Mouse (Mus musculus) forebrain, embryonic 15.5 days (tissue): ENCODE measurements around the gene 9430038I01Rik. TPM values are rescaled to one million over a fixed set of nuclear protein-coding genes. Genes with fewer than 3 reads are reported as not detected.

ENCODE experiments used
- ATAC-seq: fragments of 200-750 bp; cut with Nextera tagmentation; replicated peaks from 2 replicates; pipeline ENCODE4 v1.8.0; 2017; ENCODE audit warnings: mild to moderate bottlenecking, moderate TSS enrichment, moderate library complexity
- H3K27ac ChIP-seq: fragments of 300-500 bp; sonication (generic); replicated peaks from 2 replicates; pipeline ENCODE4 v1.5.1; 2015; ENCODE audit warnings: mild to moderate bottlenecking, inconsistent platforms
- H3K27me3 ChIP-seq: fragments of 300-500 bp; sonication (generic); 2 replicates; pipeline ENCODE4 v1.6.1; 2015; ENCODE audit warnings: inconsistent platforms
- H3K36me3 ChIP-seq: fragments of 300-500 bp; sonication (generic); 2 replicates; pipeline ENCODE4 v1.6.1; 2015; ENCODE audit warnings: mild to moderate bottlenecking, inconsistent platforms
- H3K4me1 ChIP-seq: fragments of 300-500 bp; sonication (generic); 2 replicates; pipeline ENCODE4 v1.6.1; 2015; ENCODE audit warnings: inconsistent platforms
- H3K4me2 ChIP-seq: fragments of 300-500 bp; sonication (generic); replicated peaks from 2 replicates; pipeline ENCODE4 v1.6.1; 2015; ENCODE audit warnings: mild to moderate bottlenecking, inconsistent platforms
- H3K4me3 ChIP-seq: fragments of 300-500 bp; sonication (generic); 2 replicates; pipeline ENCODE4 v1.5.1; 2015; ENCODE audit warnings: mild to moderate bottlenecking, inconsistent platforms
- H3K9ac ChIP-seq: fragments of 300-500 bp; sonication (generic); replicated peaks from 2 replicates; pipeline ENCODE4 v1.6.1; 2015; ENCODE audit warnings: mild to moderate bottlenecking, inconsistent platforms
- H3K9me3 ChIP-seq: fragments of 300-500 bp; sonication (generic); 2 replicates; pipeline ENCODE4 v1.6.1; 2016; ENCODE audit warnings: inconsistent platforms
- WGBS: fragments of 180-500 bp; shearing (Covaris S2); methylation state at CpG from one replicate; pipeline ENCODE4 v1.1.7; 2015; ENCODE audit warnings: mixed read lengths; 5-methylcytosine and 5-hydroxymethylcytosine counted together
- polyA plus RNA-seq: library from polyadenylated mRNA; unstranded; fragments of >200 nt; fragmentation: Nextera tagmentation; extraction: Ambion mirVana; gene quantifications from 2 replicates; pipeline ENCODE4 v1.2.1, GENCODE M21; 2015

9430038I01Rik gene
- polyA plus RNA-seq, 1 experiment from 2014 or later = 9.8 TPM

DNA sequence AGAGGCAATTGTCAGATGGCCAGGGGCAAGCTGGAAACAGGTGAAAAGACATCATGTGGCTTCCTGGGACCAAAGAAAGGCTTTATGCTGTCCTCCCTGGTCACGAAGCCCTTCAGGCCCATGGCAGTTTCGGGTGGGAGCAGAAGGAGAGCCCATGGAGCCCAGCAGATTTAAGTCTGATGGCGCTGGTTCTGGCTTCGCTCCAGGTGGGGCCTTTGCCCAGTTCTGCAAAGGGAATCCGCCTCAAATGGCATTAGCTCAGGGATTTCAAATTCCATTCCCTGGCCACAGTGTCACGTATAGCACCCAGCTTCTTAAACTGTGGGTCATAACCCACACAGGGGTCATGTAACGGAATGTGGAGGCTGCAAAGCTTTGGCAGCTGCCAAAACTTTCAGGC, 63.7 kb downstream of the 9430038I01Rik start:
- WGBS = 73% methylated on average over 7 of the region's 7 CpGs
- Histone ChIP-seq H3K4me2 (no peak overlapping the region), H3K9ac (no peak overlapping the region), H3K36me3 (no peaks in the 10 kb centered on the region), H3K27me3 (no peaks in the 10 kb centered on the region), H3K4me1 (no peaks in the 10 kb centered on the region), H3K9me3 (no peaks in the 10 kb centered on the region), H3K27ac (no peak overlapping the region), H3K4me3 (no peak overlapping the region)
- no peak for ATAC-seq

DNA sequence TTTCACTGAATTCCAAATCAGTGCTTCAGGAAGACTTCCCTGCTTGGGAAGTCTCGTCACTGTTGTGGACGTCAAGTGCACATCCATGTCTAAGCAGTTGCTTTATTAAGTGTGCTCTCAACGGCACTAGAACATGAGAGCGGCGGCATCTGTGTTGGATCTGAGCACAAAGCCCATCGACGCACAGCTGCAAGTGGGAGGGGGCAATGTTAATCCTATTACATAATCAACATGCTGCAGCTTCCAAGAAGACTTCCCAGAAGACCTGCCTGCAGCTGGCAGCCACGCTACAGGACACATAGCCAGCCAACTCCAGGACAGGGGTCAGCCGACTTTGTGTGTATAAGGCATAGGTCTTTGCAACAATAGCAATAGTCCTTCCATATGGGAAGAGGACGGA, 64.5 kb downstream of the 9430038I01Rik start:
- Histone ChIP-seq H3K9me3 (no peaks in the 10 kb centered on the region), H3K36me3 (no peaks in the 10 kb centered on the region), H3K4me3 (no peak overlapping the region), H3K27ac (no peak overlapping the region), H3K4me1 (no peaks in the 10 kb centered on the region), H3K27me3 (no peaks in the 10 kb centered on the region), H3K4me2 (no peak overlapping the region), H3K9ac (no peak overlapping the region)
- no peak for ATAC-seq
- WGBS = 52% methylated on average over 10 of the region's 10 CpGs

DNA sequence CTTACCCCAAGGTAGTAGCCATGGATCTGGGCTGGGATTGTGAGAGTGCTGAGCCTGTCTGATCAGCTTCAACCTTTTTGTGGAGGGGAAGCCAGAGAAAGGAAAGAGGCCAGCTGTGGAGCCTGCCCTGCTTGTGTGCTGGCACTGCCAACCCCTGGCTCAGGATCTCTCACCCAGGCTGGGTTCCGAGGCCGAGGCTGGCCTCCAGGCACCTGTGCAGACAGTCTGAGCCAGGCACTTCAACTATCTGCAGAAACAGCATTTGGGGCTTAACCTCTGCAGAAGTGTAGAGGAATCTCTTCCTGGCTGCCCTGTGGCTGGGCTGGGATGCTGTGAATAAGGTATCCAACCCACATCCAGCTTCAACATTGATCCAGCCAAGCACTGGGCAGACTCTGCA, 76.6 kb downstream of the 9430038I01Rik start:
- no peak for ATAC-seq
- Histone ChIP-seq H3K36me3 (no peaks in the 10 kb centered on the region), H3K27me3 (peaks cover 10% of the 10 kb centered on the region; the same call in 1 of the 2 replicates), H3K4me1 (no peaks in the 10 kb centered on the region), H3K4me2 (no peak overlapping the region), H3K27ac (no peak overlapping the region), H3K9me3 (no peaks in the 10 kb centered on the region), H3K9ac (no peak overlapping the region), H3K4me3 (no peak overlapping the region)
- WGBS = 82% methylated on average over 2 of the region's 2 CpGs

Other genes with a start within 250 kb of the 9430038I01Rik start
- gene Ebf3, start 96.3 kb downstream of the 9430038I01Rik start, polyA plus RNA-seq = 0.80 and 0.83 TPM in 2 replicates
- gene Glrx3, start 26.9 kb upstream of the 9430038I01Rik start, polyA plus RNA-seq = 259 and 261 TPM in 2 replicates